In genomic region chr15:98606739-98607138, GRCm38 (mm10) we compare ENCODE assay signal across 11 mouse cellular contexts. TPM values are rescaled to one million over a fixed set of nuclear protein-coding genes. Genes with fewer than 3 reads are reported as not detected.
DNase-seq lines count a peak whose midpoint lies in the region; ATAC-seq lines count a peak whose summit lies in the region.
"Had no signal": no experiment of that assay in that cellular context is flagged by ENCODE, and none has a peak within 500 bp of the region (broad histone marks: within the 10 kb centered on the region; RNA-seq: fewer than 3 reads in every experiment).

No protein-coding gene starts in this region.

- no peak for ATAC-seq in heart, embryonic 14.5 days (ENCODE audit: insufficient number of reproducible peaks, insufficient read depth, low FRiP score, low read depth)
- ATAC-seq in erythroid progenitor cell, adult 5-6 weeks (replicated peaks; ENCODE audit: low FRiP score, poor library complexity, severe bottlenecking): 0 out of 2 replicates have a peak, but pooled peaks have one; percentile 4
- ATAC-seq in liver, embryonic 11.5 days (replicated peaks; ENCODE audit: low FRiP score): no peak

- no peaks in the 10 kb centered on the region for H3K9me3 ChIP-seq in heart, embryonic 14.5 days (ENCODE audit: control insufficient read depth, low read length)
- no peaks in the 10 kb centered on the region for H3K9me3 ChIP-seq in liver, embryonic 11.5 days (ENCODE audit: control insufficient read depth, low read length)
- H3K9me3 ChIP-seq: G1E; limb, embryonic 15.5 days had no signal

- H3K27ac ChIP-seq in heart, embryonic 14.5 days (replicated peaks in 1 of 2; ENCODE audit: control insufficient read depth in 1 of 2, insufficient read depth in 1 of 2, low read depth in 2 of 2, low read length in 2 of 2): peak overlapping the region; percentile 82 to 98
- peak overlapping the region; percentile 93 for H3K27ac ChIP-seq in liver, embryonic 11.5 days (ENCODE audit: low read depth, low read length)
- H3K27ac ChIP-seq: limb, embryonic 15.5 days had no signal

- H3K36me3 ChIP-seq in heart, embryonic 14.5 days (ENCODE audit: control insufficient read depth, insufficient read depth, low read length): peaks cover 30% of the 10 kb centered on the region
- H3K36me3 ChIP-seq in liver, embryonic 11.5 days (ENCODE audit: control insufficient read depth, insufficient read depth, low read length): peaks cover 18% of the 10 kb centered on the region
- H3K36me3 ChIP-seq: G1E had no signal

- peak overlapping the region; percentile 90 for H3K4me2 ChIP-seq in heart, embryonic 14.5 days (ENCODE audit: low read length)
- H3K4me2 ChIP-seq in liver, embryonic 11.5 days: peak overlapping the region; percentile 93

- no peaks in the 10 kb centered on the region for H3K27me3 ChIP-seq in heart, embryonic 14.5 days (ENCODE audit: control insufficient read depth, insufficient read depth, low read length)
- no peaks in the 10 kb centered on the region for H3K27me3 ChIP-seq in liver, embryonic 11.5 days (replicated peaks; ENCODE audit: control insufficient read depth, insufficient read depth, low read length)
- H3K27me3 ChIP-seq: limb, embryonic 15.5 days had no signal

- H3K4me3 ChIP-seq in heart, embryonic 14.5 days (ENCODE audit: control insufficient read depth in 1 of 2, insufficient read depth in 1 of 2, low read depth in 1 of 2, low read length in 2 of 2): peak overlapping the region; percentile 84 to 90
- peak overlapping the region; percentile 84 for H3K4me3 ChIP-seq in liver, embryonic 11.5 days (ENCODE audit: low read depth, low read length)

- H3K9ac ChIP-seq in heart, embryonic 14.5 days (ENCODE audit: low read length): peak overlapping the region; percentile 77
- H3K9ac ChIP-seq in liver, embryonic 11.5 days (ENCODE audit: low read depth, low read length): peak overlapping the region; percentile 10
- H3K9ac ChIP-seq: limb, embryonic 15.5 days had no signal

- DNase-seq in heart, postnatal 25 days (ENCODE audit: low spot score): no peak
- peak; percentile 41 for DNase-seq in MEL-GATA-1-ER (ENCODE audit: extremely low read depth, low read depth)
- no peak for DNase-seq in liver, embryonic 11.5 days (ENCODE audit: low spot score)
- DNase-seq in cerebellum, adult 9-11 months: no peak
- DNase-seq in cerebellum, postnatal 10 days: no peak
- DNase-seq: thymus, adult 2 months had no signal

- intact Hi-C loops in heart, postnatal 25 days (cut with DNase I): no loop called here

- WGBS in heart, embryonic 14.5 days: 24% methylated on average over 9 of the region's 9 CpGs
- WGBS in liver, embryonic 11.5 days: 63% methylated on average over 9 of the region's 9 CpGs

- peaks cover 48 to 60% of the 10 kb centered on the region in 2 experiments for H3K4me1 ChIP-seq in heart, embryonic 14.5 days (ENCODE audit: control insufficient read depth in 2 of 2, insufficient read depth in 2 of 2, low read length in 2 of 2)
- peaks cover 66% of the 10 kb centered on the region for H3K4me1 ChIP-seq in liver, embryonic 11.5 days (replicated peaks; ENCODE audit: control insufficient read depth, insufficient read depth, low read length)

RNA-seq across cellular contexts. Expression of gene Adcy6, which starts 3.1 kb away (rescaled TPM):
- 35.2 and 43.7 TPM in 2 replicates for polyA plus RNA-seq in heart, embryonic 14.5 days (2014; fragmentation: Nextera tagmentation; extraction: Ambion mirVana)
- 100 to 1,000 TPM; 188 to 238 TPM for total RNA-seq in heart, postnatal 25 days (2021)
- 62.3 and 81.3 TPM in 2 replicates for total RNA-seq in erythroid progenitor cell, adult 5-6 weeks (2015; ENCODE audit: low replicate concordance)
- total RNA-seq in erythroid progenitor cell, adult 5-6 weeks (2017; ENCODE audit: low replicate concordance): 133 and 140 TPM in 2 replicates
- polyA plus RNA-seq in liver, embryonic 11.5 days (2014; fragmentation: Nextera tagmentation; extraction: Ambion mirVana): 8.3 and 12.3 TPM in 2 replicates
- polyA plus RNA-seq: G1E had no signal

RNA-seq across cellular contexts. Expression of gene Cacnb3, which starts 23.9 kb away (rescaled TPM):
- 6.1 and 6.6 TPM in 2 replicates for polyA plus RNA-seq in heart, embryonic 14.5 days (2014; fragmentation: Nextera tagmentation; extraction: Ambion mirVana)
- total RNA-seq in heart, postnatal 25 days (2021): 1 to 10 TPM; 4.1 TPM
- total RNA-seq in erythroid progenitor cell, adult 5-6 weeks (2015; ENCODE audit: low replicate concordance): not detected in 2 replicates
- total RNA-seq in erythroid progenitor cell, adult 5-6 weeks (2017; ENCODE audit: low replicate concordance): 0.77 TPM in 1 of 2 replicates, not detected in the other
- polyA plus RNA-seq in liver, embryonic 11.5 days (2014; fragmentation: Nextera tagmentation; extraction: Ambion mirVana): 13.2 TPM in 2 replicates

RNA-seq across cellular contexts. Expression of gene 4930415O20Rik, which starts 35.9 kb away (rescaled TPM):
- polyA plus RNA-seq in heart, embryonic 14.5 days (2014; fragmentation: Nextera tagmentation; extraction: Ambion mirVana): 0.53 and 0.66 TPM in 2 replicates
- total RNA-seq in heart, postnatal 25 days (2021): 1 to 10 TPM in 1 of 2 experiments, under 1 TPM in 1; 0.68 to 1.0 TPM
- not detected in 2 replicates for total RNA-seq in erythroid progenitor cell, adult 5-6 weeks (2015; ENCODE audit: low replicate concordance)
- not detected in 2 replicates for total RNA-seq in erythroid progenitor cell, adult 5-6 weeks (2017; ENCODE audit: low replicate concordance)
- polyA plus RNA-seq in liver, embryonic 11.5 days (2014; fragmentation: Nextera tagmentation; extraction: Ambion mirVana): 0.55 TPM in 1 of 2 replicates, not detected in the other
- total RNA-seq: G1E had no signal
- polyA plus RNA-seq: embryonic facial prominence, embryonic 11.5 days; G1E; limb, embryonic 15.5 days had no signal

RNA-seq across cellular contexts. Expression of gene Ccnt1, which starts 36.0 kb away (rescaled TPM):
- 34.0 and 39.2 TPM in 2 replicates for polyA plus RNA-seq in heart, embryonic 14.5 days (2014; fragmentation: Nextera tagmentation; extraction: Ambion mirVana)
- total RNA-seq in heart, postnatal 25 days (2021): 10 to 100 TPM; 31.0 to 31.9 TPM
- total RNA-seq in erythroid progenitor cell, adult 5-6 weeks (2015; ENCODE audit: low replicate concordance): 80.0 and 121 TPM in 2 replicates
- total RNA-seq in erythroid progenitor cell, adult 5-6 weeks (2017; ENCODE audit: low replicate concordance): 72.0 and 75.4 TPM in 2 replicates
- 56.0 and 56.3 TPM in 2 replicates for polyA plus RNA-seq in liver, embryonic 11.5 days (2014; fragmentation: Nextera tagmentation; extraction: Ambion mirVana)

RNA-seq across cellular contexts. Expression of gene Ddx23, which starts 56.0 kb away (rescaled TPM):
- polyA plus RNA-seq in heart, embryonic 14.5 days (2014; fragmentation: Nextera tagmentation; extraction: Ambion mirVana): 16.9 and 18.2 TPM in 2 replicates
- total RNA-seq in heart, postnatal 25 days (2021): 10 to 100 TPM; 43.5 to 52.8 TPM
- 24.5 and 26.0 TPM in 2 replicates for total RNA-seq in erythroid progenitor cell, adult 5-6 weeks (2015; ENCODE audit: low replicate concordance)
- total RNA-seq in erythroid progenitor cell, adult 5-6 weeks (2017; ENCODE audit: low replicate concordance): 49.9 and 91.9 TPM in 2 replicates
- 18.8 and 19.4 TPM in 2 replicates for polyA plus RNA-seq in liver, embryonic 11.5 days (2014; fragmentation: Nextera tagmentation; extraction: Ambion mirVana)
